Mouse (Mus musculus): ENCODE measurements around the gene Cacnb3. TPM values are rescaled to one million over a fixed set of nuclear protein-coding genes. Genes with fewer than 3 reads are reported as not detected.
"Not testable (repeated sequence)": the region's sequence is repeated elsewhere in the genome, so short reads cannot be mapped to it uniquely, and the experiment has no call there.

The Cacnb3 gene
- 0.68 to 1.3 TPM in 2 of 3 replicates, not detected in the other for total RNA-seq (2017)

GRCm38 (mm10) chr15:98630540-98630939 is at the start of gene Cacnb3:
Cacnb3 (plus strand) TSS chr15:98630840.
- ATAC-seq (replicated peaks; ENCODE audit: insufficient number of reproducible peaks, low FRiP score, low TSS enrichment, poor library complexity, severe bottlenecking): no peak

DNA sequence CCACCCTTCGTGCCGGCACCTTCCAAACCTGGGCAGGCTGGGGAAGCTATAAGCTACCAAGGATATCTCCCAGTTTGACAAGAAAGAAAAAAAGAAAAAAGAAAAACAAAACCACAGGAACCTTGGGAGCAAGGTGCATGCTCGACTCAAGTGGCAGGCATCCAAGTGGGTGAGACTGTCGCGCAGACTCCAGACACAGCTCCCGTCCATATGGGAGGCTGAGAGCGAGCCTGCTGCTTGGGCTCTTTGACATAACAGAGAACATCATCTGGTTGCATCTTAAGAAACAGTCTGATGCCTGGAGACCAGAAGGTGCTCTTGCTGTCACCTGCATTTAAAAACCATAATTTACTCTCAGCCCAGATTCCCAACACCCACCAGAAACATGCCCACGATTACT is 48.2 kb upstream of the Cacnb3 start:
- ATAC-seq (replicated peaks; ENCODE audit: insufficient number of reproducible peaks, low FRiP score, low TSS enrichment, poor library complexity, severe bottlenecking): no peak

GRCm38 (mm10) chr15:98582996-98583395 is 47.6 kb upstream of the Cacnb3 start:
- ATAC-seq (replicated peaks; ENCODE audit: insufficient number of reproducible peaks, low FRiP score, low TSS enrichment, poor library complexity, severe bottlenecking): no peak

DNA sequence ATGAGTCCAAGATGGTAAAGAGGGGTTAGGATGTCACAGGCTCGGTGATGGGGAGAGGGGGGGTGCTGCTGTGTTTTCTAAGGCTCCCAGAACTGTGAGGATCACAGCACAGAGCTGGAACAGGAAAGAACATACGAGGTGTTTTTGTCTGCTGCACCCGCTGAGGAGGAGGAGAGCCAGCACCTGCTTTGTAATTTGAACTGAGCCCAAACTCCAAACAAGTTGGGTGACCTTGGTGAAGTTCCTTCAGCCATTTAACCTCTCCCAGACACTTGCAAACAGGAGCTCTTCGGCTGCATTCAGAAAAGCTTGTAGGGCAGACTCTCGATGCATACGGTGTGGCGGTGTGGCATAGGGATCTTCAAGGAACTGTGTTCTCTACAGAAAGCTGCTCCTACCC is 45.2 kb upstream of the Cacnb3 start:
- no peak for ATAC-seq (replicated peaks; ENCODE audit: insufficient number of reproducible peaks, low FRiP score, low TSS enrichment, poor library complexity, severe bottlenecking)

GRCm38 (mm10) chr15:98586141-98586540 is 44.5 kb upstream of the Cacnb3 start:
- ATAC-seq (replicated peaks; ENCODE audit: insufficient number of reproducible peaks, low FRiP score, low TSS enrichment, poor library complexity, severe bottlenecking): not testable (repeated sequence)

- no peak for ATAC-seq (replicated peaks; ENCODE audit: insufficient number of reproducible peaks, low FRiP score, low TSS enrichment, poor library complexity, severe bottlenecking)
Observed at GRCm38 (mm10) chr15:98587751-98588150, 42.9 kb upstream of the Cacnb3 start.

DNA sequence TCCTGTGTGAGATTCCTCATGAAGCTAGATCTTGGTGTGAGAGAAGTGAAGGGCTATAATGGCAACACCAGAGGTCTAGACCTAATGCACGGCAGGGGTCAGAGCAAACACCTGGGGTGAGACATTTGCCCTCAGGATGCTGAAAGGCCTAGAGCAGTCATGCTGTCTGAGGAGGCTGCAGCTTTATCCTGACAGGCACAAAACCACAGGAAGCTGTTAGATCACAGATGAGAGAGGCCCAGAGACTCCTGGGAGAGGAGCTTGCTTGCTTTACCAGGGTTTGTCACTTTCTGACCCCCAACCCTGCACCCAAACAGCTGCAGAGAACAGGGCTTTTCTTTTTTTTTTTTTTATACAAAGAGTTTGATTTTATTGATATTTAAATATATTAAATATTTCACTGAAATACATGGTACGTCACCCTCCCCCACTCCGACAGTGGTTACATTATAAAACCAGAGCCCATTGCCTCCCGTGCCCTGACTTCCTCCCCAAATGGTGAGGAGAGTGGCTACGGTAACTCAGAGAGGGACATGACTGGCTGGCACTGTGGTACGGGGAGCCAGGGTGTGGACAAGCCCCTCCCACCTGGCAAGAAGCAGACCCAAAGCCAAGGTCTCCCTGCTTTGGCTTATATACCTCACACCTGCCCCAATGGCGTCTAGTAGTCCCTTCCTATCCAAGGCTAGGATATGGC is 40.9 kb upstream of the Cacnb3 start:
- ATAC-seq (replicated peaks; ENCODE audit: insufficient number of reproducible peaks, low FRiP score, low TSS enrichment, poor library complexity, severe bottlenecking): no peak

DNA sequence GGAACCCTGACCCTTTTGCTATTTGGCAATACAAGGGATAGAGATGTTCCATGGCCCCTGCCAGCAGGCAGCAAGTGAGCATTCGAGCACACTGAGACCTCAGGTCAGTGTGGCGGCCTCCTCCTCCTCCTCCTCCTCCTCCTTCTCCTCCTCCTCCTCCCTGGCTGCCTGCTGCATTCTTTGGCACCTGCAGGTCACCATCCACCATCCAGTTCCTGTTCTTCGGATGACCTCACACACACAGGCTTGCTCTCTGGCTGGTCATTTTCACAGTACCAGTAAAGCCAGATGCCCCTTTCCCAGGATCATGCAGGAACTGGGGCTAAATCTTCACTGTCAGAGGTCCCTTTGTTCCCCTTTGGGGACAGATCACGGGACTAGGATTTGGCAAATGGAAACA is 39.2 kb upstream of the Cacnb3 start:
- ATAC-seq (replicated peaks; ENCODE audit: insufficient number of reproducible peaks, low FRiP score, low TSS enrichment, poor library complexity, severe bottlenecking): no peak

DNA sequence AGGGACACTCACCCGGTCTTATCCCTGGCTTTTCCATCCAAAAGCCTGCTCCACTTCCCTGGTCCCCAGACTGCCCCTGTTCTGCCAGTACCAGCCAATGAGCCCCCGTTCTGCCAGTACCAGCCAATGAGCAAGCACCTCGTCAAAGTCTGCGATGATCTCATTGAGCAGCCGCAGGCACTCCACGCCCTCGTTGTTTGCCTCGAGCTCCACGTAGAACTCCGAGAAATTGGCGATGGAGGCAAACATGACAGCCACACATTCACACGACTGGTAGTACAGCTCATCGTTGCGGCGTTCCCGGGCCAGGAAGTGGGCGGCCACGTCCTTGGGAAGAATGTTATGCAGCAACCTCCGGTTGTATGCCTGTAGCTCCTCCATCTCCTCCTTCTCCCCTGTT is 36.4 kb upstream of the Cacnb3 start:
- ATAC-seq (replicated peaks; ENCODE audit: insufficient number of reproducible peaks, low FRiP score, low TSS enrichment, poor library complexity, severe bottlenecking): no peak

DNA sequence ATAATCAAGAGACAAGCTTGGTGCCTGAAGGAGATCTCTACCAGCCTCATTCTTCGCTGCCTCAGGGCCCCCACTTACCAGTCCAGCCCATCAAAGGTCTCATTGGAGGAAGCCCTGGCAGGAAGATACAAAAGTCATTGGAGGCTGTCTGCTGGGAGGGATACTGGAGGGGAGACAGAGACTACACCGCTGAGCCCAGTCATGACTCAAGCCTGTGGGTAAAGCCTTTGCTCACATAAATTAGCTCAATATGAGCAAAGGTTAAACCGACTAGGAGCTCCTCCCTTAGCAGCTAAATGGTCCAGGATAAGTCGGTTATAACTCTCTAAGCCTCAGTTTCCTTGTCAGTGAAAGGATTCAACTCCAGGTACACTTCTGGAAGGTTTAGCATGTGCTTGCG is 35.6 kb upstream of the Cacnb3 start:
- no peak for ATAC-seq (replicated peaks; ENCODE audit: insufficient number of reproducible peaks, low FRiP score, low TSS enrichment, poor library complexity, severe bottlenecking)

- ATAC-seq (replicated peaks; ENCODE audit: insufficient number of reproducible peaks, low FRiP score, low TSS enrichment, poor library complexity, severe bottlenecking): no peak
Observed at GRCm38 (mm10) chr15:98596609-98597008, 34.0 kb upstream of the Cacnb3 start.

DNA sequence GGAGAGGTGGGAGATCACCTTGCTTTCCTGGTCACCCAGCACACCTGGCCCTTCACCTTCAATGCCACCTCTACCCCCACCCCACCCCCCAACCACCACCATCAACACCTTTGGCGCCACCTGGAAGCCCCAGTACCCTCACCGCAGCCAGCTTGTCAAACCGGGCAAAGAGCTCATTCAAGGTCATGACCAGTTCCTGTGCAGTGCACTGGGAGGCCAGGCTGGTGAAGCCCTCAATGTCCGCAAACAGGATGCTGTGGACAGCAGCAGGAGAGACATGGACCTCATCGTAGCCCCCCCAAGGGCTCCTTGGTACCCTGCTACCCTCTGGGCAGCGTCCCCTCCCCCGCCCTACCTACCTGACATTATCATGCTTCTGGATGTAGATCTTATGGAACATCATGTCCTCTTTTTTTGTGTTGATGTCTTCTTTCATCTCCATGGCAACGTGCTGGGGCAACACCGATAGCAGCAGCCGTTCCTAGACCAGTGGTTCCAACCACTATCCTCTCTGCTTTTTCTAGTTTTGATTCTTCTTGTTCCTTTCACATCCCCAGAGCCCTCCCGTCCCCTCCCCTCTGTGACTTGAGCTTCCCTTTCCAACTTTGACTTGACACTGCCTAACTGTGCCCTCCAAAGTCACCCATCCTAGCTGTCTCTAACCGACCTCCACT is 30.5 kb upstream of the Cacnb3 start:
- no peak for ATAC-seq (replicated peaks; ENCODE audit: insufficient number of reproducible peaks, low FRiP score, low TSS enrichment, poor library complexity, severe bottlenecking)

GRCm38 (mm10) chr15:98601832-98602190 is 28.8 kb upstream of the Cacnb3 start:
- ATAC-seq (replicated peaks; ENCODE audit: insufficient number of reproducible peaks, low FRiP score, low TSS enrichment, poor library complexity, severe bottlenecking): no peak

GRCm38 (mm10) chr15:98602191-98602881 is 28.3 kb upstream of the Cacnb3 start:
- no peak for ATAC-seq (replicated peaks; ENCODE audit: insufficient number of reproducible peaks, low FRiP score, low TSS enrichment, poor library complexity, severe bottlenecking)

GRCm38 (mm10) chr15:98602921-98603458 is 27.6 kb upstream of the Cacnb3 start:
- no peak for ATAC-seq (replicated peaks; ENCODE audit: insufficient number of reproducible peaks, low FRiP score, low TSS enrichment, poor library complexity, severe bottlenecking)

DNA sequence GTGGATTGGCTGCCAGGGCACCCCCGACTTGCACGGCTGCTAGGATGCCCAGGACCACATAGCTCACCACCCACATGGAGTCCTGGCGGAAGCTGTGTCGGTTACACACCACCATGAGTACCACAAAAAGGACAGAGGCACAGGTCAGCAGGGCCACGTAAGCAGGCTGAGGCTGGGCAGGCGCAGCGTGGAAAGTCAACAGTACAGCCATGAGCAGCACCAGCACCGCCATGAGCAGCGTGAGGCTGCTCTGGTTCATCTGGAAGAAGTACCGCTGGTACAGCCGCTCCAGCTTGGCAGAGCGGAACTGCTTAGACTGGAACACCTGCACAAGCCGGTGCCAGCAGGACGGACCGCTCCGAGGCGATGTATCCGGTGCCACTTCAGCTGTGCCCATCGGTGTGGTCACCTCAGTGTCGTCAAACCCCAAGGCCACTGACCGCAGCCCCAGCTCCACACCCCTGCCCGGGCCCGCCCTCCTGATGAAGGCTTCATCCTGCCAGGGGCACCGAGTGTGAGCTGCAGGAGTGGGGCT is 26.5 kb upstream of the Cacnb3 start:
- ATAC-seq (replicated peaks; ENCODE audit: insufficient number of reproducible peaks, low FRiP score, low TSS enrichment, poor library complexity, severe bottlenecking): no peak

GRCm38 (mm10) chr15:98606051-98606536 is 24.5 kb upstream of the Cacnb3 start:
- no peak for ATAC-seq (replicated peaks; ENCODE audit: insufficient number of reproducible peaks, low FRiP score, low TSS enrichment, poor library complexity, severe bottlenecking)

- ATAC-seq (replicated peaks; ENCODE audit: insufficient number of reproducible peaks, low FRiP score, low TSS enrichment, poor library complexity, severe bottlenecking): no peak
Observed at GRCm38 (mm10) chr15:98606739-98607138, 23.9 kb upstream of the Cacnb3 start.

DNA sequence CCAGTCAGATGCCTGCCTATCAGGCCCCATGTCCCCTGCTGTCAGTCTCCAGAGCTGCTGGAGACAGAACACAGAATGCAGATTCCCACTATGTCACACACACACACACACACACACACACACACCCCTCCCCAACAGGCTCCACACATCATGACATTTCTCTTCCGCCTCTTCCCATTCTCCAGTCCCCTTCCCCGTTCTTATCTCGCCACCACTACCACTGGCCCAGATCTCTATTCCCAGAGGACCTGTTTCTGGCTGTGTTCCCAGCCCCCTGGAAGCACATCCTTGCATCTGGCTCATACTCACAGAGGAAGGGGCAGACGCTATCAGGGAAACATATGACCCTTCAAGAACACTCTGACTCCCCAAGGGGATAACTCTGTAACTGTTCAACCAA is 23.1 kb upstream of the Cacnb3 start:
- ATAC-seq (replicated peaks; ENCODE audit: insufficient number of reproducible peaks, low FRiP score, low TSS enrichment, poor library complexity, severe bottlenecking): no peak
